Mouse (Mus musculus) hindbrain, embryonic 13.5 days (tissue): ENCODE measurements at regions not wholly inside any gene's neighbourhood (a gene's known extent, or its start where the extent isn't known, plus 50 kb on each side); places are given as distances from the start of the nearest gene placed in this dataset.

Experiments used
- ATAC-seq: fragments of 200-750 bp; cut with Nextera tagmentation; 2 replicates; pipeline ENCODE4 v1.8.0; 2017; ENCODE audit warnings: moderate TSS enrichment; ENCODE audit not compliant: low FRiP score
- H3K27ac ChIP-seq: fragments of 300-500 bp; sonication (generic); 2 replicates; pipeline ENCODE4 v1.5.1; 2015; ENCODE audit warnings: inconsistent platforms, mild to moderate bottlenecking, moderate library complexity
- H3K27me3 ChIP-seq: fragments of 300-500 bp; sonication (generic); 2 replicates; pipeline ENCODE4 v1.6.1; 2015; ENCODE audit warnings: mild to moderate bottlenecking, inconsistent platforms
- H3K36me3 ChIP-seq: fragments of 300-500 bp; sonication (generic); 2 replicates; pipeline ENCODE4 v1.6.1; 2015; ENCODE audit warnings: mild to moderate bottlenecking, inconsistent platforms
- H3K4me1 ChIP-seq: fragments of 300-500 bp; sonication (generic); replicated peaks from 2 replicates; pipeline ENCODE4 v1.6.1; 2015; ENCODE audit warnings: inconsistent platforms
- H3K4me2 ChIP-seq: fragments of 300-500 bp; sonication (generic); 2 replicates; pipeline ENCODE4 v1.6.1; 2015; ENCODE audit warnings: inconsistent platforms, mild to moderate bottlenecking, moderate library complexity
- H3K4me3 ChIP-seq: fragments of 300-500 bp; sonication (generic); 2 replicates; pipeline ENCODE4 v1.5.1; 2015; ENCODE audit warnings: mild to moderate bottlenecking, inconsistent platforms
- H3K9ac ChIP-seq: fragments of 300-500 bp; sonication (generic); 2 replicates; pipeline ENCODE4 v1.6.1; 2015; ENCODE audit warnings: mild to moderate bottlenecking, inconsistent platforms
- H3K9me3 ChIP-seq: fragments of 300-500 bp; sonication (generic); 2 replicates; pipeline ENCODE4 v1.6.1; 2016; ENCODE audit warnings: inconsistent platforms
- WGBS: fragments of 180-500 bp; shearing (Covaris S2); methylation state at CpG from one replicate; pipeline ENCODE4 v1.1.7; 2015; 5-methylcytosine and 5-hydroxymethylcytosine counted together

GRCm38 (mm10) chr2:48374302-48374701 is 439.6 kb upstream of the Acvr2a start:
- Histone ChIP-seq H3K4me1 (no peaks in the 10 kb centered on the region), H3K9me3 (no peaks in the 10 kb centered on the region), H3K36me3 (no peaks in the 10 kb centered on the region), H3K27me3 (no peaks in the 10 kb centered on the region), H3K4me3 (no peak overlapping the region), H3K4me2 (no peak overlapping the region), H3K9ac (no peak overlapping the region), H3K27ac (no peak overlapping the region)
- no peak for ATAC-seq
- WGBS, result 90% methylated on average over 4 of the region's 4 CpGs

- Histone ChIP-seq H3K9ac (no peak overlapping the region), H3K36me3 (no peaks in the 10 kb centered on the region), H3K9me3 (no peaks in the 10 kb centered on the region), H3K4me1 (no peaks in the 10 kb centered on the region), H3K27me3 (no peaks in the 10 kb centered on the region), H3K27ac (no peak overlapping the region), H3K4me2 (no peak overlapping the region), H3K4me3 (no peak overlapping the region)
- no peak for ATAC-seq
- 69% methylated on average over 1 of the region's 1 CpGs for WGBS
Observed at GRCm38 (mm10) chr2:48378160-48378559, 435.7 kb upstream of the Acvr2a start.

- no peak for ATAC-seq
- Histone ChIP-seq H3K36me3 (no peaks in the 10 kb centered on the region), H3K4me3 (no peak overlapping the region), H3K4me2 (no peak overlapping the region), H3K27me3 (no peaks in the 10 kb centered on the region), H3K27ac (no peak overlapping the region), H3K9ac (no peak overlapping the region), H3K9me3 (no peaks in the 10 kb centered on the region), H3K4me1 (no peaks in the 10 kb centered on the region)
- 85% methylated on average over 2 of the region's 2 CpGs for WGBS
Observed at GRCm38 (mm10) chr2:48378749-48379148, 435.2 kb upstream of the Acvr2a start.

- WGBS, result 78% methylated on average over 5 of the region's 5 CpGs
- H3K4me2 ChIP-seq, result no peak overlapping the region
- no peaks in the 10 kb centered on the region for H3K9me3 ChIP-seq
Observed at GRCm38 (mm10) chr2:48380140-48380539, 433.8 kb upstream of the Acvr2a start.

GRCm38 (mm10) chr2:48380786-48381185 is 433.1 kb upstream of the Acvr2a start:
- Histone ChIP-seq H3K4me2 (no peak overlapping the region), H3K36me3 (no peaks in the 10 kb centered on the region), H3K27me3 (no peaks in the 10 kb centered on the region), H3K9ac (no peak overlapping the region), H3K4me1 (no peaks in the 10 kb centered on the region), H3K9me3 (no peaks in the 10 kb centered on the region), H3K27ac (no peak overlapping the region), H3K4me3 (no peak overlapping the region)
- 91% methylated on average over 2 of the region's 2 CpGs for WGBS
- no peak for ATAC-seq

More at GRCm38 (mm10) chr2:48380140-48380539, 433.8 kb upstream of the Acvr2a start:
- ATAC-seq, result no peak
- Histone ChIP-seq H3K27me3 (no peaks in the 10 kb centered on the region), H3K4me3 (no peak overlapping the region), H3K27ac (no peak overlapping the region), H3K36me3 (no peaks in the 10 kb centered on the region), H3K4me1 (no peaks in the 10 kb centered on the region), H3K9ac (no peak overlapping the region)

- 91% methylated on average over 14 of the region's 14 CpGs for WGBS
- H3K9ac ChIP-seq, result no peak overlapping the region
- ATAC-seq, result no peak
Observed at GRCm38 (mm10) chr2:48381481-48382075, 432.3 kb upstream of the Acvr2a start.

GRCm38 (mm10) chr2:48398504-48398903 is 415.4 kb upstream of the Acvr2a start:
- Histone ChIP-seq H3K4me1 (no peaks in the 10 kb centered on the region), H3K36me3 (no peaks in the 10 kb centered on the region), H3K27ac (no peak overlapping the region), H3K4me3 (no peak overlapping the region), H3K27me3 (no peaks in the 10 kb centered on the region), H3K9me3 (no peaks in the 10 kb centered on the region), H3K4me2 (no peak overlapping the region), H3K9ac (no peak overlapping the region)
- ATAC-seq, result no peak
- 90% methylated on average over 1 of the region's 1 CpGs for WGBS

More at GRCm38 (mm10) chr2:48381481-48382075, 432.3 kb upstream of the Acvr2a start:
- H3K9me3 ChIP-seq, result no peaks in the 10 kb centered on the region
- H3K4me2 ChIP-seq, result no peak overlapping the region
- H3K27me3 ChIP-seq, result no peaks in the 10 kb centered on the region
- H3K4me3 ChIP-seq, result no peak overlapping the region
- H3K27ac ChIP-seq, result no peak overlapping the region
- no peaks in the 10 kb centered on the region for H3K4me1 ChIP-seq
- no peaks in the 10 kb centered on the region for H3K36me3 ChIP-seq

- Histone ChIP-seq H3K27me3 (no peaks in the 10 kb centered on the region), H3K4me2 (no peak overlapping the region), H3K27ac (no peak overlapping the region), H3K9me3 (no peaks in the 10 kb centered on the region), H3K4me1 (no peaks in the 10 kb centered on the region), H3K36me3 (no peaks in the 10 kb centered on the region), H3K4me3 (no peak overlapping the region), H3K9ac (no peak overlapping the region)
- ATAC-seq, result no peak
- WGBS, result 82% methylated on average over 1 of the region's 1 CpGs
Observed at GRCm38 (mm10) chr2:48399191-48399590, 414.7 kb upstream of the Acvr2a start.

- WGBS, result 81% methylated on average over 2 of the region's 2 CpGs
- Histone ChIP-seq H3K9me3 (no peaks in the 10 kb centered on the region), H3K4me3 (no peak overlapping the region), H3K9ac (no peak overlapping the region), H3K4me1 (no peaks in the 10 kb centered on the region), H3K4me2 (no peak overlapping the region), H3K36me3 (no peaks in the 10 kb centered on the region), H3K27ac (no peak overlapping the region), H3K27me3 (no peaks in the 10 kb centered on the region)
- no peak for ATAC-seq
Observed at GRCm38 (mm10) chr2:48402813-48403212, 411.1 kb upstream of the Acvr2a start.

GRCm38 (mm10) chr2:48404460-48404859 is 409.4 kb upstream of the Acvr2a start:
- WGBS, result 83% methylated on average over 3 of the region's 3 CpGs
- no peaks in the 10 kb centered on the region for H3K9me3 ChIP-seq

GRCm38 (mm10) chr2:48407876-48408275 is 406.0 kb upstream of the Acvr2a start:
- H3K4me1 ChIP-seq, result no peaks in the 10 kb centered on the region
- ATAC-seq, result no peak
- 92% methylated on average over 5 of the region's 5 CpGs for WGBS

More at GRCm38 (mm10) chr2:48404460-48404859, 409.4 kb upstream of the Acvr2a start:
- no peak for ATAC-seq
- Histone ChIP-seq H3K27ac (no peak overlapping the region), H3K4me3 (no peak overlapping the region), H3K27me3 (no peaks in the 10 kb centered on the region), H3K4me1 (no peaks in the 10 kb centered on the region), H3K4me2 (no peak overlapping the region), H3K36me3 (no peaks in the 10 kb centered on the region), H3K9ac (no peak overlapping the region)

GRCm38 (mm10) chr2:48409876-48410275 is 404.0 kb upstream of the Acvr2a start:
- Histone ChIP-seq H3K36me3 (no peaks in the 10 kb centered on the region), H3K4me3 (no peak overlapping the region), H3K9me3 (no peaks in the 10 kb centered on the region), H3K27me3 (no peaks in the 10 kb centered on the region), H3K9ac (no peak overlapping the region), H3K4me2 (no peak overlapping the region), H3K4me1 (no peaks in the 10 kb centered on the region), H3K27ac (no peak overlapping the region)
- ATAC-seq, result no peak
- WGBS, result 87% methylated on average over 4 of the region's 4 CpGs

More at GRCm38 (mm10) chr2:48407876-48408275, 406.0 kb upstream of the Acvr2a start:
- H3K4me2 ChIP-seq, result no peak overlapping the region
- no peak overlapping the region for H3K27ac ChIP-seq
- H3K36me3 ChIP-seq, result no peaks in the 10 kb centered on the region
- H3K9me3 ChIP-seq, result no peaks in the 10 kb centered on the region
- no peak overlapping the region for H3K4me3 ChIP-seq
- no peak overlapping the region for H3K9ac ChIP-seq
- no peaks in the 10 kb centered on the region for H3K27me3 ChIP-seq

GRCm38 (mm10) chr2:48411392-48411791 is 402.5 kb upstream of the Acvr2a start:
- Histone ChIP-seq H3K9ac (no peak overlapping the region), H3K4me1 (0 out of 2 replicates have a peak, but pooled peaks cover 4% of the 10 kb centered on the region), H3K4me3 (no peak overlapping the region), H3K27ac (no peak overlapping the region), H3K36me3 (no peaks in the 10 kb centered on the region), H3K4me2 (no peak overlapping the region), H3K9me3 (no peaks in the 10 kb centered on the region), H3K27me3 (no peaks in the 10 kb centered on the region)
- ATAC-seq, result no peak
- WGBS, result 92% methylated on average over 1 of the region's 1 CpGs
